Mouse (Mus musculus): Measurements from ENCODE around the gene Mpdz.

GRCm38 (mm10) chr4:81396883-81397282 lies 45.7 kb downstream of the Mpdz start:
- no peak for TF ChIP-seq MAFK (IDR thresholded peaks at IDR 0.05; ENCODE audit: insufficient read depth, low read depth, low read length)
- no peak for TF ChIP-seq ZNF384 (IDR thresholded peaks at IDR 0.05; ENCODE audit: low read depth, low read length)
- no peak for TF ChIP-seq CHD2 (IDR thresholded peaks at IDR 0.05; ENCODE audit: low read depth, low read length)

All from ES-E14 (cell line).